Mouse (Mus musculus) c-Kit-positive CD71-positive TER-119-positive erythroid progenitor cells, embryonic 14.5 days (primary cell): Measurements from ENCODE around the gene Efemp2.
"Not testable (repeated sequence)": the region's sequence is repeated elsewhere in the genome, so short reads cannot be mapped to it uniquely, and the experiment has no call there.

Experiments used
- DNase-seq: peaks from one replicate; pipeline ENCODE4 v3.0.0-alpha.2; 2013; ENCODE audit warnings: low spot score

The Efemp2 gene

DNA sequence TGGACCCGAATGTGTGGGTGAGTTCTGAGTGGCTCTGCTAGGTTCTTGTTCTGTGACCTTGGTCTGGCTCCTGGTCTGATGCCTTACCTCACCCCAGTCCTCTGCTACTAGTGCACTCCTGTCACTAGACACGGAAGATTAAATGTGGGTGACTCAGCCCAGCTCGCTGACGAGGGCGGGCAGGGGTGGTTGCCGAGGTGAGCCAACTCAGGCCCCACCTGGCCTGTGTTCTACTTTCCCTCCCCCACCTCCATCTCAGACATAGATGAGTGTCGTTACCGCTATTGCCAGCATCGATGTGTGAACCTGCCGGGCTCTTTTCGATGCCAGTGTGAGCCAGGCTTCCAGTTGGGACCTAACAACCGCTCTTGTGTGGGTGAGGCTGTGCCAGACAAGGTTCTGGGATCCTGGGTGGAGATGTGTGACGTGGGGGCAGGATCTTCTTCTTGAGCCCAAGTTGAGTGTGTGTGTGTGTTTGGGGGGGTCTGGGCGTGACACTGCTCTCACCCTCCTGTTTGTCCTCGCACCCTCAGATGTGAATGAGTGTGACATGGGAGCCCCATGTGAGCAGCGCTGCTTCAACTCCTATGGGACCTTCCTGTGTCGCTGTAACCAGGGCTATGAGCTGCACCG lies 4.0 kb downstream of the Efemp2 start:
- DNase-seq, result no peak

DNA sequence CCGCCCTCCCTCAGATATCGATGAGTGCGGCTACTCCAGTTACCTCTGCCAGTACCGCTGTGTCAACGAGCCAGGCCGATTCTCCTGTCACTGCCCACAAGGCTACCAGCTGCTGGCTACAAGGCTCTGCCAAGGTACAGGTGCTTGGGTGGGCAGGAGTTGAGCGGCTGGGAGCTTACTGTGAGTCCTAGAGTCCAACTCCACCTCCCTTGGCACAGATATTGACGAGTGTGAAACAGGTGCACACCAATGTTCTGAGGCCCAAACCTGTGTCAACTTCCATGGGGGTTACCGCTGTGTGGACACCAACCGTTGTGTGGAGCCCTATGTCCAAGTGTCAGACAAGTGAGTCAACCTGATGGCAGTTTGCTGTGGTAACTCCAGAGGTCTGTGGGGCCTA lies 6.3 kb downstream of the Efemp2 start:
- no peak for DNase-seq

DNA sequence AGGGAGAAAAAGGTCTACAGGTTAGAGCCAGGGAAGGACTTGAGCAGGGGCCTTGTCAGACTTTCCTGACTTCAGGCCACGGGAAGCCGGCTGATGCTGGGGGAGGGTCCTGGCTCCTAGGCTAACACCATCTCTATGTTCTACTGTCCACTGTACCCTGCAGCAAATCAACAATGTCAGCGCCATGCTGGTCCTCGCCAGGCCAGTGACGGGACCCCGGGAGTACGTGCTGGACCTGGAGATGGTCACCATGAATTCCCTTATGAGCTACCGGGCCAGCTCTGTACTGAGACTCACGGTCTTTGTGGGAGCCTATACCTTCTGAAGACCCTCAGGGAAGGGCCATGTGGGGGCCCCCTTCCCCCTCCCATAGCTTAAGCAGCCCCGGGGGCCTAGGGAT lies 7.6 kb downstream of the Efemp2 start:
- DNase-seq, result no peak

DNA sequence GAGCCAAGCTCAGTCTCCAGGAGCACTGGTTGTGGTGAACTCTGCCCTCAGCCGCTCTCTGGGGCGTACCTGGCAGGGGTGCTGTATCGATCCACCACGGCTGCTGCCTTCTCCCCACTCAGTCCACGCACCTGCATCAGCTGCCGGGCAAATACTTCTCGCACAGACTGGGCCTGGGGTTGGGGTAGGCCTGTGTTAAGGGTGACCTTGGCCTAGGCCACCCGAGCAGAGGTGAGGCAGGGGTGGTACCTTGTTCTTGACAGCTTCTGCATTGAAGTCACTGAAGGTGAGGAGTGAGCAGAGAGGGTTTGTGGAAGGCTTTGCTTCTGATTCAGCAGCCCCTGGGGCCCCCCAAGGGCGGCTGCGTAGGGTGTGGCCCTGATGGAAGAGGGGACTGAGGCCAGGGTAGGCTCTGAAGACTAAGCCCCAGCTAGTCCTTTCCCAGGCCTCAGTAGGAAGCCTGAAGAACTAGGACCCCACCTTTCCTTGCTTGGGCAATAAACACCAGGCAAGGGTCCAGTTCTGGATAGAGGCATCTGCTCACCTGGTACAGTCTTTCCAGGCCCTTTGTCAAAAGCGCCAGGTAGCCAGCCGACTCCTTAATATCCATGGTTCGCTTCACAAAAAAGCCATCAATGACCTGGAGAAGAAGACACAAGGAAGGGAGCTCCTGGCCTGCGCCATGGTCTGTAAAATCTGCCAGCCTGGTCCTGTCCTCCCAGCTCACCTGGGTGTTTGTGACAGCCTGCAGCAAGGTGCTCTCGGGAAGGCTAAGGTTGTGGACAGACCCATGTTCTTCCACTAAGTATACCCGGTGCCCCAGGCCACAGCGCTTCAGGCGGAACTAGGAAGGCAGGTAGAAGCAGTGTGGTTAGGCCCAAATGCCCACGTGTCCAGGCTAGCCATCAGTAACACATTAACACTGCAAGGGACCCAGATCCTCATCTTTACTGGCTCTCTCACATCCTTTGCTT lies 9.9 kb downstream of the Efemp2 start:
- DNase-seq, result no peak

DNA sequence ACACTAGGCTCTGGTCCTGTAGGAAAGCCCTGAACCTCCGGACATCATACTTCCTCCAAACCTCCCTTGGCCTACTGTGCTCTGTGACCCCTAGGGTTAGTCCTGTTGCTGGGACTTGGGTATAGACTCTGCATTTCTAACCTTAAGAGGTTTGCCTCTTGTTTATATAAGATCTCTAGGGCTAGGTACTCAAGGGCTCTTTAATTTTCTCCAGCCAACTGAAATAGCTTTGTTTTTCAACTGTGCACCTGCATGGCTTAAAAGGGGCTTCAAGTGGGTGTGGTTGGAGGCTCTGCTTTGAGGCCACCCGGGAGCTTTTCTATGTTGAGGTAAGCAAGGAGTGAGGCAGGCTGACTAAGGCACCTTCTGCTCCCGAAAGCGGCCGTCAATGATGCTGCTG lies 10.7 kb downstream of the Efemp2 start:
- DNase-seq, result no peak

DNA sequence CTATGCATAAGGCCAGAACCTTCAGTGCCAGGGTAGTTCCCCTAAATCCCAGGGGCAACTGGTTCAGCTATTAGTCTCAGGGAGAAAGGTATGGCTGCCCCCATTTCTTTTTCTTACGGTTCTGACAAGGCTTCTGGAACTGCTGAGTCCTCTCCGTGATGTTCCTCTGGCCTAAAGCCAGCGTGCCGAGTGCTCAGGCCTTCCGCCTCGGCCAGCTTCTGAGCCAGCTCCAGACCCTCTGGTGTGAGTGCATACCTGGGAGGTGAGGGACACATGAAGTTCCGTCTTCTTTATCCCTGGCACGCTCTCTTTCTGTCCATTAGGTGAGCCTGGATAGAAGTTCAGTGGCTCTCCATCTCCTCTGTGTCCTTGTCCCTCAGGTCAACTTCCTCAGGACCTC lies 11.6 kb downstream of the Efemp2 start:
- DNase-seq, result no peak

DNA sequence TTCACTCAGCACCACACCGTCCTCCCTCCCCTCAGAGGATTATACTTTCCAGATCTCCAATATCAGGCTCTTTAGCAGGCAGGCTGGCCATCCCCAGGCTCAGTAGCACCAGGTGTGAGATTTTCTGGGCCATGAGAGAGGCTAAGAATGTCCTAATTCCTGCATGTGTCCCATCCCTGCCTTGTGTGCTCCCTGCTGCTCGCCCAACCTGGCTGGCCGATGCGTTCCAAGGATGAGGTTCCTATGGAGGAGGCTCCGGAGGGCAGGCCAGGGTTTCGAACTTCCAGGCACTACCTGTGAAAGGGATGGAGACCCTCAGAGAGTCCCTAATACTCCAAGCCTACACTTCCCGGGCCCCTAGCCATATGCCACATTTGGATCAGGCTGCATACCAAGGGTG lies 12.1 kb downstream of the Efemp2 start:
- DNase-seq, result no peak

DNA sequence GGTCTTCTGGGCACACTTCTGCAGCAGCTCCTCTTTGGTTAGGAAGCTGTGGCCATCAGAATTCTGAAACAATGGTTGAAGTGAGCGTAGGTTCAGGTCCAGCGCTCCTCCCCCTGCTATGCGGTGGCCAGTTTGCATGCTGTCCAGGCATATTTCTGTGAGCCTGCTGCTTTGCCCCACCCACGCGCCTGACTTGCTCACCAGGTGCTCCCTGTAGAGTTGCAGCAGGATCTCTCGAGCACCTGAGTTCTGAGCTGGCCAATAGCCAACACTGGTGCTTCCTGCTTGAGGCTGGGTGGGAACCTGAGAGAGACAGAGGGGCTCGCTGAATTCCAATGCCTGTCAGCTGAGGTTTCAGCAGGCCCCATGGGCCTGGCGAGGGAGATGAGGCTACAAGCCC lies 12.5 kb downstream of the Efemp2 start:
- no peak for DNase-seq

DNA sequence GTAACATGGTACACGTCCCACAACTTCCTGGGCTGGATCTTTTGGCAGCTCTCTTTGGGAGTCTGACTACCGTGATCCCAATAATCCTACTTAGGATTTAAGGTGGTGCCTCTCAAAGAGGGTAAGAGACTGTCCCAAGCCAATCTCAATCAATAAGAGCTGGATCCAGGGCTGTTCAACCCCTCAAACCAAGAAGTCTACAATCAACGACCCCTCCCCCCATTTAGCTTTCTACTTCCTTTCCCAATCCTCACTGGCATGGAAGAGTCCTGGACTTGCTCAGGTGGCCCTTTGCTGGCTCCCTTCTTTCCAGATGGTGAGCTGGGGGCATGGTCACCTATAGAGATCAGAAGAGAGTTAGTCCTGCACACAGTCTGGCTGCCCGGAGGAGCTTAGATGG lies 13.0 kb downstream of the Efemp2 start:
- no peak for DNase-seq

DNA sequence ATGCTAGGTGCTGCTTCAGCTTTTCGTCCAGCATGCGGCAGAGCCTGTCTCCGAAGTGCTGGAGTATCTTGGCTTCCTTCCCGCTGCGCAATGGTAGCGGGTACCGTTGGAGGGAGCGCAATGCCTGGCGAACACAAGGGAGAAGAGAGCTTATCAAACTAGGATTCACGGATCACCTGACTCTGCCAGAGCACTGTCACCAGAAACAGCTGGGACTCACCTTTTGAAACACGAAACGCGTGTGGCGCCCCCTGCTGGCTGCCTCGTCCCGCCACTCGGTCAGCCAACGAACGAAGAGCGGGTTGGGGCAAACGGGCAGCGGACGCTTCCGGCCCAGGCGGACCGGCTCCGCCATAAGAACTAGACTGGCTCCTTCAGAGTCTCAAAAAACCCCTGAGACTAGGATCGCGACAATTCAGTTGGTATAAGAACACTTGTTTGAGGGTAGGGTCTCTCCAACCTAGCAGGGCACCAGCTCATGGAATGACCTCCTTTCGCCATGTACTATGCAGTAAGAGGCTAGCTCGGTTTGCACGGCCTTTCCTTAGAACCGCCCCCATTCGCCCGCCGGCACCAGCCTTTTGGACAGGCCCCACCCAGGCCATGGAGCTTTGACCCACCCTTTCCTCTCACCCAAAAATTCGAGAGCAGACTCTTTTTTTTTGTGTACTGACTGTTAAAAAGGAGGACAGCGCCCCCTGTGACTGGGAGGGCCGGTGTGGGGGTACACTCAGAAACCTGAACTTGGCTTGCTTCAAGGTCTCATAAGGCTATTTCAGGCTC lies 14.2 kb downstream of the Efemp2 start, which contains the start of gene Mus81:
TSS of gene Mus81 (minus strand) at position 635 of the 783 bp plus-strand sequence.
- peak; percentile 97 for DNase-seq

DNA sequence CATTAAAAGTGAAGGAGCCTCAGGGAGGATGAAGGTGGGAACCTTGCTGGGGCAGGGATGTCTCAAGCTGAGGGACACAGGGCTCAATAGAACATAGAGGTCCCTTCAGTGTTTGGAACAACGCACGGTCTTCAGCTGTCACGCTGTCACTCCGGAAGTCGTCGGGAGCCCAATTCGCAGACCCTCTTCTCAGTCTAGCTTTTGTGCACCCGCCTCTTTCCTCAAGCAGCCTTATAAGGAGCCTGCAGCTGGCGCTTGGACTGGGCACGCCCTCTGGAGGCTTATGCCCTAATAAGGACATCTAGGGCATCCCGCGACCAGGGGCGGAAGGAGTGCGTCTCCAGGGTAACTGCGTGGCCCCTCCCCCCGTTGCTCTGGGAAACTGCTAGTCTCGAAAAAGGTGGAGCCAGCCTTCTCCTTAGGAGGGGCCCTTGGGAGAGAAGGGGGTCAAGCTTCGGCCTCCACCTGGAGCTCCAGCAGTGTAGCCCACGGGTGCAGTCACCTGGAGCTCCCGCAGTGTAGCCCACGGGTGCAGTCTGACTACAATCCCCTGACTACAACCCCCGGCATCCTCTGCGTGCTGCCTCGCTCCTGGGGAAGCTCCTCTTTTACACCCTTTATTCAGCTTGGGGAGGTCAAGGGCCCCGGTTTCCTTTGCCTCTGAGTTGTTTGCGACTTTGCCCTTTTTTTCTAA lies 15.3 kb downstream of the Efemp2 start:
- peak; percentile 98 for DNase-seq

DNA sequence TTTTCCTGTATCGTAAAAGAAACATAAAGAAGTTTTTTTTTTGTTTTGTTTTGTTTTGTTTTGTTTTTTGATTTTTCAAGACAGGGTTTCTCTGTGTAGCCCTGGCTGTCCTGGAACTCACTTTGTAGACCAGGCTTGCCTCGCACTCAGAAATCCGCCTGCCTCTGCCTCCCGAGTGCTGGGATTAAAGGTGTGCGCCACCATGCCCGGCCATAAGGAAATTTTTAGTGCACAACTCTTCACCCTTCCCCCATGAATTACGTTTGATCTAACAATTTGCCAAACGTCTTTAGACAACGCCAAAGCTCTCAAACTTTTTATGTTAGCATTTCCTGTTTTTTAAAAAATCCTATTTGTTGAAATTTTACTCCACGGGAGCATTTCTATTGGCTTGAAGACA lies 16.0 kb downstream of the Efemp2 start:
- DNase-seq, result not testable (repeated sequence)

DNA sequence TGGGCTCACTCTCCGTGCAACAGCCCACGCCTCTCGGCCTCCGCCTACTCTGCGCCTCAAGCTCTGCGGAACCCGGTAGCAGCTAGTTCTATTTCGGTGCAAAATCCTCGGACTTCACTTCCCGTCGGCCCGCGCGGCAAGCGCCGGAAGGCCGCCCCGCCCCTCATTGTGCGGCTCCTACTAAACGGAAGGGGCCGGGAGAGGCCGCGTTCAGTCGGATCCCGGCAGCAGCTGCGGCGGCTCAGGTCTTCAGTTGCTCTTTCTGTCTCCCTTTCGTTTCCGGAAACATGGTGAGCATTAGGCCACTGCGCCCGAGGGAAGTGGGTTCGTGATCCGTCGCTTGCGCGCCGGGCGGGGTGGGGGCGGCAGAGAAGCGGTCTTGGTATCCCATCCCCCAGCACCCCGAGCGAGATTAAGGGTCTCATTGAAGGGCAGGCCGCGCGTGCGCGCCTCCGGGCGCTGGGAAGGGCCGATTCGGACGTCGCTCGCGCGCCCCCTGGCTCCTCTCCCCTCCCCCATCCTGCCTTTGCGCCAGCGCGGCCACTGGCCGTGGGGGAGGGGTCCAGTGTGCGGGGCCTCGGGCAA lies 16.7 kb downstream of the Efemp2 start, which contains the start of gene Cfl1:
TSS of gene Cfl1 (plus strand) at position 143 of the 585 bp plus-strand sequence.
- peak; percentile 93 for DNase-seq

DNA sequence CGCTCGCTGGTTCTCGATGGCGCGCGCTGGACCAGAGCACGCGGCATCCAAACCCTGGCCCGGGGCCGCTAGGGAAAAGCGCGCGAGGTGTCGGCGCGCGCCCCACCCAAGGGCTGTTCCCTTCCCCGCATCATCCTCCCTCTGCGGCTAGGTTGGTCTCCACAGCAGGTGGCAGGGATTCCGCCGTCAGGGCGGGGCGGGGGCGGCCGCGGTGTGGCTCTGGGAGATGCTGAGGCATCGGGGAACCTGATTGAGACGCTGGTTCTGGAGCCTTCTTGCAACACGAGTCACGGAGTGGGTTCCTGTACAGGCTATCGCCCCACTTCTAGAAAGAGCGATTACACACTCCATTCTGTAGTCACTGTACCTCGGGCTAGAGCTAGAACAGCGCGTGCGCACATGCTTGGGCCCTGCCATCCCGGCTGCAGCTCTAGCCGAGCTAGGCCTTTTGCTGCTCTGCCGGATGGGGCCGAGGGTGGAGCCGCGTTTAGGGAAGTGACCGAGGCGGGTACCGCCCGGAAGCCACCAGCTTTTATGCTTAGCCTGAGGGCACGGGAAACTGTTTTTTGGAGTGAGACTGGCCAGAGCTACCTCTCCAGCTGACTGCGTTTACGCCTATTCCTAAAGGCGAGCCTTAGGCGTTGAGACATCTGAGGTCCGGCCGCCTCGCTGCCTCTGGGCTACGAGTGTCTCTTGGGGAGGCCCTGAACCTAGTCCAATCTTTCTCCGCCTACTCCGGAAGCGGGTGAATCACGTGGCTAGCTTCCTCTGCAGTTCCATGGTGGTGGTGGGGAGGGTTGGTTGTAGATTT lies 17.3 kb downstream of the Efemp2 start:
- DNase-seq, result peak; percentile 77

DNA sequence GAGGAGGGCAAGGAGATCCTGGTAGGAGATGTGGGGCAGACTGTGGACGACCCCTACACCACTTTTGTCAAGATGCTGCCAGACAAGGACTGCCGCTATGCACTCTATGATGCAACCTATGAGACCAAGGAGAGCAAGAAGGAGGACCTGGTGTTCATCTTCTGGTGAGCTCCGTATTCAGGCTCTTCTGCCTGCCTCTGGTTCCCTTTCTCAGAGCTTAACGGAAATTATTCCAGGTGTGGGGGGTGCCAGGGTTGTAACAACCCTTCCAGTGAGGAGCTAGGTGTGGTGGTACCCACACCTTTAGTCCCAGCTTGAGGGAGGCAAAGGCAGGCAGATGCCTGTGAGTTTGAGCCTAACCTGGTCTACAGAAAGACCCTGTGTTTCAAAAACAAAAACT lies 18.9 kb downstream of the Efemp2 start:
- DNase-seq, result no peak

DNA sequence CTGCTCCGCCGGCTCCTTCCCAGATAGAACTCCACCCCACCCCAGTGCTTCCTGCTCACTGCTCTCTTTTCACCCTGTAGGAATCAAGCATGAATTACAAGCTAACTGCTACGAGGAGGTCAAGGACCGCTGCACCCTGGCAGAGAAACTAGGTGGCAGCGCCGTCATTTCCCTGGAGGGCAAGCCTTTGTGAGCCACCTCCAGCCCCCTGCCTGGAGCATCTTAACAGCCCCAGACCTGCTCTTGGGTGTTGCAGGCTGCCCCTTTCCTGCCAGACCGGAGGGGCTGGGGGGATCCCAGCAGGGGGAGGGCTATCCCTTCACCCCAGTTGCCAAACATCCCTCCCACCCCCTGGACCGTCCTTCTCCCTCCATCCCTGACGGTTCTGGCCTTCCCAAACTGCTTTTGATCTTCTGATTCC lies 19.6 kb downstream of the Efemp2 start:
- not testable (repeated sequence) for DNase-seq

DNA sequence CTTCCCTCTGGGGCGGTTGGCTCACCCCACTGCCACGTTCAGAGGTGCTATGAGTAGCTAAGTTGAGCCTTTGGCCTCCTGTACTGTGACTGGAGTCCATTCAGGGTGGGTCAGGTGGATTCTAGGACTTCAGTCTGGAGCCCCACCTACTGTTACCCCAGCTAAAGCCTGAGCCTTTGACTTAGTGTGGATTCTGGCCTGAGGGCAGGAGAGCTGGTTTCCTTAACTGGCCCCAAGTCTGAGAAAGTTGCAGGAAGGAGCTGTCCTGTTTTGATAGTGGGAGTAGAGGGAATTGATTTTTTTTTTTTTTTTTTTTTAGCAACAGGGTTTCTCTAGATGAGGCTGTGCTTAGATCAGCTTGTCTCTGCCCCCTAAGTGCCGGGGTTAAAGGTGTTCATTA lies 20.6 kb downstream of the Efemp2 start:
- no peak for DNase-seq

DNA sequence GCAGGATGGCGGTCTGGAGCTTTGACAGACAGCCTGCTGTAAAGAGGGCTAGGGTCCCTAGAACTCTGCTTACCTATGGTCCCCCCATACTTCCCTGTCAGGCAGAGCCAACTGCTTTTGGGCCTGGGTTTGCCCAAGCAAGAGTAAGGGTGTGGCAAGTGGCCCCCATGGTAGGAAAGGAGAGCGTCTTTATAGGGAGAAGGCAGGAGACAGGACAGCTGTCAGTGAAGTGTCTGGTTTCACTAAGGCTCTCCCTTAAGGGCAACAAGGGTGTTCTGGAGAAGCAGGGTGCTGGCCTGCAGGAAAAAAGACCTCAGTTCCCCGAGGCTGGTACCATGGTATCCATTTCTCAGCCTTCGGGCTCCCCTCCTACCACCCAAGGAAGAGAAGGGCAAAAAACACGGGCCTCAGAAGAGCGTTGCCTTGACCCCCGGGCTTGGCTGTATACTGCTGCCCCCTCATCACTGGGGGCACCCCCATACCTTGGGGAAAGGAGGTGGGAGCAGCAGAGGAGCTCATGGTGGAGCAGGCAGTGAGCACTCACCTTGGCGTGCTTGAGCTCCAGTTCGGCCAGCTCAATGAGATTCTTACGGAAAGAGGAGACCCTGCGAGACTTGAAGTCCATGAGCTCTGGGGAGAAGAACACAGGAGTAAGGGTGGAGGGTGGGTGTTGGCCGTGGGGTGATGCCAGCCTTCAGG lies 21.7 kb downstream of the Efemp2 start:
- no peak for DNase-seq

DNA sequence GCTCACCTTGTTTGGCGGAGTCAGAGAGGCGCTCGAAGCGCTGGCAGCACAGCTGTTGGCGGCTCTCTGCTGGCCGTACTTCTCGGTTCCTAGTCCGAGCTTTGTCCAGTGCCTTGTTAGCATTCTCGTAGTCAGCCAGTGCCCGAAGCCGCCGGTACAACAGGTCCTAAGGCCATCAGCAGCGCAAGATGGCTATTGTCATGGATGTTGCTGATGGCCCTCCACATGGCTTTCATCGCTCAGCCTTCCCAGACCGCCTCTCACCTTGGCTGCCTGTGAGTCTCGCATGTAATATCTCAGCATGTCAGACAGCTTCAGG lies 22.3 kb downstream of the Efemp2 start:
- no peak for DNase-seq

DNA sequence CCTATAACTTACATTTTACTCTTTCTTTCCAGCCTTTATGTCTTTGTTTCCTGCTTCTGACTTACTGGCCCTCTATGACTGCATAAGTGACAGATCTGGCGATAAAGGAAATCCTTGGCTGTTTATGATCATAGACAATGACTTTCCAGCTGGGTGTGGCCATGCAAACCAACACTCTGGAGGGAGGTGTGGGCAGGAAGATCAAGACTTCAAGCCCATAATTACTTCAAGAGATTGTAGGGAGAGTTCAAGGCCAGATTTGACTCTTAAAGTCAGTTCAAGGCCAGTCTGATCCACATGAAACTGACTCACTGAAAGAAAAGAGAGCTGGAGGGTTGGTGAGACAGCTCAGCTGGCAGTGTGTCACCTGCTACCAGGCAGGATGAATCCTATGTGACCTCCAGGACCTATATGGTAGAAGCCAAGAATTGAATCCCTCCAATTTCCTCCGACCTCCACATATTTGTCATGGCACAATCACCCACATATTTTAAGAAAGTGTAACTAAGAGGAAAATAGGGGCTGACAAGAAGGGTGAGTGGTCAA lies 26.6 kb downstream of the Efemp2 start:
- no peak for DNase-seq
